Mouse (Mus musculus): Measurements from ENCODE around the gene Gm34653. TPM values are rescaled to one million over a fixed set of nuclear protein-coding genes. Genes with fewer than 3 reads are reported as not detected.
"Not testable (repeated sequence)": the region's sequence is repeated elsewhere in the genome, so short reads cannot be mapped to it uniquely, and the experiment has no call there.

Gene Gm34653
- total RNA-seq, 2 experiments from 2014 or later: not detected

- no peak for ATAC-seq (replicated peaks; ENCODE audit: poor library complexity, severe bottlenecking)
Observed at GRCm38 (mm10) chr2:34812706-34813105, 20.1 kb upstream of the Gm34653 start.

- not testable (repeated sequence) for ATAC-seq (replicated peaks; ENCODE audit: poor library complexity, severe bottlenecking)
Observed at GRCm38 (mm10) chr2:34815893-34816292, 16.9 kb upstream of the Gm34653 start.

- no peak for ATAC-seq (replicated peaks; ENCODE audit: poor library complexity, severe bottlenecking)
Observed at GRCm38 (mm10) chr2:34818492-34818891, 14.3 kb upstream of the Gm34653 start.

GRCm38 (mm10) chr2:34825827-34826459, 6.9 kb upstream of the Gm34653 start, which contains the start of gene Fbxw2:
Gene Fbxw2 (minus strand): TSS chr2:34826311.
- ATAC-seq (replicated peaks; ENCODE audit: poor library complexity, severe bottlenecking): peak; percentile 90

GRCm38 (mm10) chr2:34826460-34827231, 6.2 kb upstream of the Gm34653 start:
- peak; percentile 5; the same call in 1 of the 2 replicates for ATAC-seq (replicated peaks; ENCODE audit: poor library complexity, severe bottlenecking)

- ATAC-seq (replicated peaks; ENCODE audit: poor library complexity, severe bottlenecking): no peak
Observed at GRCm38 (mm10) chr2:34827591-34827990, 5.2 kb upstream of the Gm34653 start.

- peak; percentile 91 for ATAC-seq (replicated peaks; ENCODE audit: poor library complexity, severe bottlenecking)
Observed at GRCm38 (mm10) chr2:34828026-34828425, 4.8 kb upstream of the Gm34653 start.

- not testable (repeated sequence) for ATAC-seq (replicated peaks; ENCODE audit: poor library complexity, severe bottlenecking)
Observed at GRCm38 (mm10) chr2:34830066-34830465, 2.7 kb upstream of the Gm34653 start.

- no peak for ATAC-seq (replicated peaks; ENCODE audit: poor library complexity, severe bottlenecking)
Observed at GRCm38 (mm10) chr2:34833624-34834023, 817 bp downstream of the Gm34653 start.

GRCm38 (mm10) chr2:34835669-34836068, 2.9 kb downstream of the Gm34653 start:
- ATAC-seq (replicated peaks; ENCODE audit: poor library complexity, severe bottlenecking): no peak

- not testable (repeated sequence) for ATAC-seq (replicated peaks; ENCODE audit: poor library complexity, severe bottlenecking)
Observed at GRCm38 (mm10) chr2:34840143-34840542, 7.3 kb downstream of the Gm34653 start.

- no peak for ATAC-seq (replicated peaks; ENCODE audit: poor library complexity, severe bottlenecking)
Observed at GRCm38 (mm10) chr2:34841706-34842105, 8.9 kb downstream of the Gm34653 start.

GRCm38 (mm10) chr2:34843211-34843939, 10.6 kb downstream of the Gm34653 start:
- ATAC-seq (replicated peaks; ENCODE audit: poor library complexity, severe bottlenecking): no peak

- ATAC-seq (replicated peaks; ENCODE audit: poor library complexity, severe bottlenecking): no peak
Observed at GRCm38 (mm10) chr2:34847702-34848101, 14.9 kb downstream of the Gm34653 start.

GRCm38 (mm10) chr2:34855265-34855664, 22.5 kb downstream of the Gm34653 start:
- ATAC-seq (replicated peaks; ENCODE audit: poor library complexity, severe bottlenecking): 0 out of 2 replicates have a peak, but pooled peaks have one; percentile 27

- no peak for ATAC-seq (replicated peaks; ENCODE audit: poor library complexity, severe bottlenecking)
Observed at GRCm38 (mm10) chr2:34857728-34858127, 24.9 kb downstream of the Gm34653 start.

- peak; percentile 53 for ATAC-seq (replicated peaks; ENCODE audit: poor library complexity, severe bottlenecking)
Observed at GRCm38 (mm10) chr2:34869680-34870079, 36.9 kb downstream of the Gm34653 start.

GRCm38 (mm10) chr2:34870520-34871474, 38.0 kb downstream of the Gm34653 start:
- peak; percentile 96 for ATAC-seq (replicated peaks; ENCODE audit: poor library complexity, severe bottlenecking)

- ATAC-seq (replicated peaks; ENCODE audit: poor library complexity, severe bottlenecking): no peak
Observed at GRCm38 (mm10) chr2:34874271-34874670, 41.5 kb downstream of the Gm34653 start, which contains the start of gene Cutal. Gene Cutal (plus strand): TSS chr2:34874396.

Data from granulocyte monocyte progenitor cell, adult 5-6 weeks (primary cell).